Mouse (Mus musculus): ENCODE data around the gene Sept12. TPM values are rescaled to one million over a fixed set of nuclear protein-coding genes. Genes with fewer than 3 reads are reported as not detected.

Sept12 gene
- polyA plus RNA-seq, 1 experiment from 2014 or later: not detected

GRCm38 (mm10) chr16:4965392-4966129, 32.1 kb downstream of the Sept12 start:
- no peak overlapping the region for H3K9ac ChIP-seq (ENCODE audit: low read length)
- no peak overlapping the region for H3K4me3 ChIP-seq (ENCODE audit: low read length)
- no peak overlapping the region for H3K27ac ChIP-seq (ENCODE audit: low read length)
- H3K4me1 ChIP-seq (ENCODE audit: control insufficient read depth, insufficient read depth, low read length): peaks cover 12% of the 10 kb centered on the region
- 82% methylated on average over 8 of the region's 8 CpGs for WGBS
- no peaks in the 10 kb centered on the region for H3K36me3 ChIP-seq (ENCODE audit: control insufficient read depth, insufficient read depth)
- ATAC-seq (replicated peaks; ENCODE audit: extremely low read depth, insufficient read depth, low FRiP score): no peak
- H3K9me3 ChIP-seq (replicated peaks; ENCODE audit: control insufficient read depth, low read length): no peaks in the 10 kb centered on the region
- H3K27me3 ChIP-seq (ENCODE audit: control insufficient read depth, insufficient read depth, low read length): no peaks in the 10 kb centered on the region
- peak overlapping the region; percentile 96; the same call in 1 of the 2 replicates for H3K4me2 ChIP-seq (ENCODE audit: low read depth, low read length)

GRCm38 (mm10) chr16:4964731-4965391, 32.8 kb downstream of the Sept12 start:
- H3K27me3 ChIP-seq (ENCODE audit: control insufficient read depth, insufficient read depth, low read length): no peaks in the 10 kb centered on the region
- no peak for ATAC-seq (replicated peaks; ENCODE audit: extremely low read depth, insufficient read depth, low FRiP score)
- H3K9ac ChIP-seq (ENCODE audit: low read length): peak overlapping the region; percentile 79

DNA sequence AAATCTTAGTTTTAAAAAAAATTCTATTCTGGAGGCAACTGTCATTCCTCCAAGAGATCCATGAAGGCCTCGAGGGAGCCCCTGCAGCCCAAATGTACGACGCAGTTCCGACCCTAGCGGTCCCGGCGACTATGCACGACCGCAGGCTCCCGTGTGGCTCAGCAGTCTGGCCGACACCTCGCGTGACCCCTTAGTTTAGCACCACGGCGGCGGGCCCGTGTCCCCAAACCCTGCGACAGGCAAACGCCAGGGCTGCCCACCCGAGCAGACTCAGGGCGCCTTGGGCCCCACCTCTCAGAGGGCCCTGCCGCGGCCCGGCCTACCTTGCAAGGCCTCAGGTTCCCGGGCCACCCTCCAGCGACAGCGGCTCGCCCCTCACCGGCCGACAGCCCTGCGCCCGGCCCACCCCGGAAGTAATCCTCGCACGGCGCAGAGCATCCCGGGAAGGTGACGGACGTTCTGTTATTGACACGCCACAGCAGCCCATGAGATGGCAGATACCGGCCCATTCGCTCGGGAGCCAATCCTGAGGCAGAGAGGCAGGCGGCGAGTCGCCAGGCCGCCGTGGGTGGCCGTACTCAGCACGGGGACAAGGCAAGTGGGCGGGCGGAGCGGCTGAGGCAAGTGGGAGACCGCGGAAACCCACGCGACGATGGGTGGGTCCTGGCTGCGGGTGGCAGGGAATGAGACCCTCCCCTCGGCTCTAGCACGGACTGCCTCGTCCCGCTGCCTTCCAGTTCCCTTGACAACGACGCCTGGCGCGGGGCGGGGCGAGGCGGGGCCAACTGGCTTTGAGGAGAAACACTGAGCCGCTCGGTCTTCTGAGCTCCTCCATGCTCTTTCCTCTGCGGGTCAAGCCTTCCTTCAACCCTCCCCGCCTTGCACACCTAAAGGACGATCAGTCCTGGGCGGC, 33.6 kb downstream of the Sept12 start, which contains the start of gene Anks3:
Gene Anks3 (minus strand): TSS at position 409 of the 913 bp plus-strand sequence.
- H3K9ac ChIP-seq (ENCODE audit: low read length): peak within 1 kb of the TSS; percentile 89
- no peaks in the 10 kb centered on the region for H3K9me3 ChIP-seq (replicated peaks; ENCODE audit: control insufficient read depth, low read length)
- H3K27ac ChIP-seq (ENCODE audit: low read length): peak within 1 kb of the TSS; percentile 85
- WGBS: under 1% methylated on average over 73 of the region's 76 CpGs
- peak within 1 kb of the TSS; percentile 83 for H3K4me3 ChIP-seq (ENCODE audit: low read length)
- no peaks in the 10 kb centered on the region for H3K27me3 ChIP-seq (ENCODE audit: control insufficient read depth, insufficient read depth, low read length)
- no peaks in the 10 kb centered on the region for H3K36me3 ChIP-seq (ENCODE audit: control insufficient read depth, insufficient read depth)
- peaks cover 12% of the 10 kb centered on the region for H3K4me1 ChIP-seq (ENCODE audit: control insufficient read depth, insufficient read depth, low read length)
- ATAC-seq (replicated peaks; ENCODE audit: extremely low read depth, insufficient read depth, low FRiP score): peak; percentile 96
- H3K4me2 ChIP-seq (ENCODE audit: low read depth, low read length): peak within 1 kb of the TSS; percentile 96

More at GRCm38 (mm10) chr16:4964731-4965391, 32.8 kb downstream of the Sept12 start:
- Histone ChIP-seq H3K4me3 (ENCODE audit: low read length) (peak overlapping the region; percentile 83), H3K9me3 (replicated peaks; ENCODE audit: control insufficient read depth, low read length) (no peaks in the 10 kb centered on the region), H3K4me1 (ENCODE audit: control insufficient read depth, insufficient read depth, low read length) (peaks cover 12% of the 10 kb centered on the region), H3K27ac (ENCODE audit: low read length) (peak overlapping the region; percentile 85), H3K4me2 (ENCODE audit: low read depth, low read length) (peak overlapping the region; percentile 96), H3K36me3 (ENCODE audit: control insufficient read depth, insufficient read depth) (no peaks in the 10 kb centered on the region)
- WGBS: 18% methylated on average over 13 of the region's 13 CpGs

GRCm38 (mm10) chr16:4963346-4963745, 34.3 kb downstream of the Sept12 start:
- H3K27ac ChIP-seq (ENCODE audit: low read length): no peak overlapping the region; the same call in 1 of the 2 replicates
- no peaks in the 10 kb centered on the region for H3K9me3 ChIP-seq (replicated peaks; ENCODE audit: control insufficient read depth, low read length)
- 36% methylated on average over 9 of the region's 9 CpGs for WGBS
- peak overlapping the region; percentile 83 for H3K4me3 ChIP-seq (ENCODE audit: low read length)
- peaks cover 12% of the 10 kb centered on the region for H3K4me1 ChIP-seq (ENCODE audit: control insufficient read depth, insufficient read depth, low read length)
- peak overlapping the region; percentile 89 for H3K9ac ChIP-seq (ENCODE audit: low read length)
- no peak for ATAC-seq (replicated peaks; ENCODE audit: extremely low read depth, insufficient read depth, low FRiP score)
- H3K4me2 ChIP-seq (ENCODE audit: low read depth, low read length): peak overlapping the region; percentile 96
- H3K27me3 ChIP-seq (ENCODE audit: control insufficient read depth, insufficient read depth, low read length): no peaks in the 10 kb centered on the region
- no peaks in the 10 kb centered on the region for H3K36me3 ChIP-seq (ENCODE audit: control insufficient read depth, insufficient read depth)

GRCm38 (mm10) chr16:4960260-4960659, 37.4 kb downstream of the Sept12 start:
- Histone ChIP-seq H3K9ac (ENCODE audit: low read length) (no peak overlapping the region), H3K36me3 (ENCODE audit: control insufficient read depth, insufficient read depth) (peaks cover 10% of the 10 kb centered on the region), H3K27me3 (ENCODE audit: control insufficient read depth, insufficient read depth, low read length) (no peaks in the 10 kb centered on the region), H3K9me3 (replicated peaks; ENCODE audit: control insufficient read depth, low read length) (no peaks in the 10 kb centered on the region), H3K4me1 (ENCODE audit: control insufficient read depth, insufficient read depth, low read length) (peaks cover 10% of the 10 kb centered on the region), H3K4me3 (ENCODE audit: low read length) (no peak overlapping the region), H3K27ac (ENCODE audit: low read length) (no peak overlapping the region; the same call in 1 of the 2 replicates), H3K4me2 (ENCODE audit: low read depth, low read length) (no peak overlapping the region)
- WGBS: 83% methylated on average over 8 of the region's 8 CpGs
- no peak for ATAC-seq (replicated peaks; ENCODE audit: extremely low read depth, insufficient read depth, low FRiP score)

DNA sequence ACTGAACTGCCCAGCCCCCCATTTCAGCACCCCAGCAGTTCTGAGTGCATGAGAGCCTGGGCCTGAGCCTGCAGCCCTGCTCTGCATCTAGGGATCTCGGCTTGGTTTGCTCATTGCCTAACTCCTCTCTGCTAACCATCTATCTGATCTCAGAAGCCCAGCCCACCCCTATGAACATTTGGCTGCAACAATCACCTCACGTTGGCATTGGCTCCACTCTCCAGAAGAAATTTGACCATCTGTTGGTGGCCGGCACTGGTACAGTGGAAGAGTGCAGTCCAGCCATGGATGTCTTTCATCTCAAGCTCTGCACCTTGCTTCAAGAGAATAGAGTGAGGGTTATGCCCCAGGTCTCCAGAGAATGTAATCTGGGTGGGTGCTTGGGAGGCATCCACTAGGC, 40.2 kb downstream of the Sept12 start:
- WGBS: 81% methylated on average over 3 of the region's 3 CpGs

GRCm38 (mm10) chr16:4956609-4957008, 41.0 kb downstream of the Sept12 start:
- Histone ChIP-seq H3K36me3 (ENCODE audit: control insufficient read depth, insufficient read depth) (peaks cover 31% of the 10 kb centered on the region), H3K27ac (ENCODE audit: low read length) (no peak overlapping the region), H3K4me3 (ENCODE audit: low read length) (no peak overlapping the region), H3K27me3 (ENCODE audit: control insufficient read depth, insufficient read depth, low read length) (no peaks in the 10 kb centered on the region), H3K4me1 (ENCODE audit: control insufficient read depth, insufficient read depth, low read length) (no peaks in the 10 kb centered on the region), H3K9me3 (replicated peaks; ENCODE audit: control insufficient read depth, low read length) (no peaks in the 10 kb centered on the region), H3K4me2 (ENCODE audit: low read depth, low read length) (no peak overlapping the region), H3K9ac (ENCODE audit: low read length) (no peak overlapping the region)
- no peak for ATAC-seq (replicated peaks; ENCODE audit: extremely low read depth, insufficient read depth, low FRiP score)
- 92% methylated on average over 3 of the region's 3 CpGs for WGBS

More for the DNA sequence above, 40.2 kb downstream of the Sept12 start:
- no peak overlapping the region for H3K4me2 ChIP-seq (ENCODE audit: low read depth, low read length)
- no peak for ATAC-seq (replicated peaks; ENCODE audit: extremely low read depth, insufficient read depth, low FRiP score)
- H3K27me3 ChIP-seq (ENCODE audit: control insufficient read depth, insufficient read depth, low read length): no peaks in the 10 kb centered on the region
- H3K27ac ChIP-seq (ENCODE audit: low read length): no peak overlapping the region
- H3K4me1 ChIP-seq (ENCODE audit: control insufficient read depth, insufficient read depth, low read length): 0 out of 2 replicates have a peak, but pooled peaks cover under 1% of the 10 kb centered on the region
- no peaks in the 10 kb centered on the region for H3K9me3 ChIP-seq (replicated peaks; ENCODE audit: control insufficient read depth, low read length)
- H3K36me3 ChIP-seq (ENCODE audit: control insufficient read depth, insufficient read depth): peaks cover 27% of the 10 kb centered on the region
- no peak overlapping the region for H3K4me3 ChIP-seq (ENCODE audit: low read length)
- no peak overlapping the region for H3K9ac ChIP-seq (ENCODE audit: low read length)

DNA sequence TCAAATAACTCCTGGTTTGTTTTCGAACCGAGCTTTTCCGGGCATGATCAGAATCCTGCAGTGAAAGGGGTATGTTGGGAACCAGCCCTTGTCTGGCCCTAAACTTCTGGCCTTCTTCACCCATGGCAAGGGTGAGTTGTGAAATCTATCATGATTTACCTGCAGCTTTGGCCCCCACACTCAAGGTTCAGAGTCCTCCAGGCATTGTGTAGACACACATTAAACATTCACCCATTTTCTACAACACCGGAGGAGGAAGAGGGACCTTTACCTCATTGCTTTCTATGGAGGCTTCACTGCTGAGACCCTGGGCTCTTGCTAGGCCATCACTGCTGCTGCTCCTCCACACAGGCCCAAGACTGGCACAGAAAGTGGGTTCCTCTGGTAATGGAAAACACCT, 50.3 kb downstream of the Sept12 start:
- Histone ChIP-seq H3K9me3 (replicated peaks; ENCODE audit: control insufficient read depth, low read length) (no peaks in the 10 kb centered on the region), H3K4me1 (ENCODE audit: control insufficient read depth, insufficient read depth, low read length) (no peaks in the 10 kb centered on the region), H3K4me3 (ENCODE audit: low read length) (no peak overlapping the region), H3K9ac (ENCODE audit: low read length) (no peak overlapping the region), H3K27ac (ENCODE audit: low read length) (no peak overlapping the region), H3K36me3 (ENCODE audit: control insufficient read depth, insufficient read depth) (peaks cover 28% of the 10 kb centered on the region), H3K27me3 (ENCODE audit: control insufficient read depth, insufficient read depth, low read length) (no peaks in the 10 kb centered on the region), H3K4me2 (ENCODE audit: low read depth, low read length) (no peak overlapping the region)
- no peak for ATAC-seq (replicated peaks; ENCODE audit: extremely low read depth, insufficient read depth, low FRiP score)
- WGBS: 94% methylated on average over 4 of the region's 4 CpGs
